Mouse (Mus musculus): ENCODE measurements around the gene Prcd. TPM values are rescaled to one million over a fixed set of nuclear protein-coding genes. Genes with fewer than 3 reads are reported as not detected.

Prcd gene
- polyA plus RNA-seq, 1 experiment from 2014 or later = 0.32 TPM

- H3K4me3 ChIP-seq (ENCODE audit: low read depth, low read length) = peak overlapping the region; percentile 19; the same call in 1 of the 2 replicates
- H3K9ac ChIP-seq (replicated peaks) = 0 out of 2 replicates have a peak overlapping the region, but pooled peaks have one; percentile 9
- H3K36me3 ChIP-seq (replicated peaks; ENCODE audit: insufficient read depth, low read length) = no peaks in the 10 kb centered on the region
- H3K4me1 ChIP-seq (ENCODE audit: insufficient read depth) = peaks cover 15% of the 10 kb centered on the region
- ATAC-seq = peak; percentile 92
- peak; percentile 40 for TF ChIP-seq CTCF (IDR thresholded peaks at IDR 0.05; ENCODE audit: low read depth)
- TF ChIP-seq EP300 (IDR thresholded peaks at IDR 0.05; ENCODE audit: low read depth) = no peak
- H3K27me3 ChIP-seq (ENCODE audit: insufficient read depth, low read length) = peaks cover 29% of the 10 kb centered on the region
- peak overlapping the region; percentile 16; the same call in 1 of the 2 replicates for H3K27ac ChIP-seq (ENCODE audit: low read depth)
- DNase-seq = peak; percentile 79
- peak overlapping the region; percentile 68 for H3K4me2 ChIP-seq (ENCODE audit: low read depth, low read length)
- H3K9me3 ChIP-seq (ENCODE audit: low read length) = no peaks in the 10 kb centered on the region
- WGBS (ENCODE audit: insufficient replicate concordance) = 15% methylated on average over 22 of the region's 22 CpGs
These were observed 4.2 kb downstream of the Prcd start for GRCm38 (mm10) chr11:116657311-116658223.

GRCm38 (mm10) chr11:116658238-116658637, 4.9 kb downstream of the Prcd start:
- no peak overlapping the region for H3K9ac ChIP-seq (replicated peaks)
- H3K4me3 ChIP-seq (ENCODE audit: low read depth, low read length) = no peak overlapping the region
- peaks cover 15% of the 10 kb centered on the region for H3K4me1 ChIP-seq (ENCODE audit: insufficient read depth)
- TF ChIP-seq EP300 (IDR thresholded peaks at IDR 0.05; ENCODE audit: low read depth) (no peak), CTCF (IDR thresholded peaks at IDR 0.05; ENCODE audit: low read depth) (no peak)
- ATAC-seq (no peak), DNase-seq (no peak)
- 63% methylated on average over 10 of the region's 10 CpGs for WGBS (ENCODE audit: insufficient replicate concordance)
- no peak overlapping the region for H3K27ac ChIP-seq (ENCODE audit: low read depth)
- H3K27me3 ChIP-seq (ENCODE audit: insufficient read depth, low read length) = peaks cover 25% of the 10 kb centered on the region
- H3K9me3 ChIP-seq (ENCODE audit: low read length) = no peaks in the 10 kb centered on the region
- peak overlapping the region; percentile 68; the same call in 1 of the 2 replicates for H3K4me2 ChIP-seq (ENCODE audit: low read depth, low read length)
- no peaks in the 10 kb centered on the region for H3K36me3 ChIP-seq (replicated peaks; ENCODE audit: insufficient read depth, low read length)

- H3K4me1 ChIP-seq (ENCODE audit: insufficient read depth) = peaks cover 12% of the 10 kb centered on the region
- H3K27ac ChIP-seq (ENCODE audit: low read depth) = no peak overlapping the region
- no peak overlapping the region for H3K4me2 ChIP-seq (ENCODE audit: low read depth, low read length)
- no peak overlapping the region for H3K9ac ChIP-seq (replicated peaks)
- H3K36me3 ChIP-seq (replicated peaks; ENCODE audit: insufficient read depth, low read length) = no peaks in the 10 kb centered on the region
- DNase-seq (no peak), ATAC-seq (no peak)
- H3K9me3 ChIP-seq (ENCODE audit: low read length) = no peaks in the 10 kb centered on the region
- H3K4me3 ChIP-seq (ENCODE audit: low read depth, low read length) = no peak overlapping the region
- no peak for TF ChIP-seq CTCF (IDR thresholded peaks at IDR 0.05; ENCODE audit: low read depth)
- 79% methylated on average over 15 of the region's 15 CpGs for WGBS (ENCODE audit: insufficient replicate concordance)
- peaks cover 17% of the 10 kb centered on the region for H3K27me3 ChIP-seq (ENCODE audit: insufficient read depth, low read length)
These were observed 5.8 kb downstream of the Prcd start for GRCm38 (mm10) chr11:116659027-116659621.

- Histone ChIP-seq H3K9ac (replicated peaks) (no peak overlapping the region), H3K27me3 (ENCODE audit: insufficient read depth, low read length) (0 out of 2 replicates have a peak, but pooled peaks cover 7% of the 10 kb centered on the region), H3K9me3 (ENCODE audit: low read length) (no peaks in the 10 kb centered on the region), H3K36me3 (replicated peaks; ENCODE audit: insufficient read depth, low read length) (no peaks in the 10 kb centered on the region), H3K4me1 (ENCODE audit: insufficient read depth) (peaks cover 12% of the 10 kb centered on the region), H3K27ac (ENCODE audit: low read depth) (no peak overlapping the region), H3K4me3 (ENCODE audit: low read depth, low read length) (no peak overlapping the region), H3K4me2 (ENCODE audit: low read depth, low read length) (no peak overlapping the region)
- DNase-seq (no peak), ATAC-seq (no peak)
- no peak for TF ChIP-seq EP300 (IDR thresholded peaks at IDR 0.05; ENCODE audit: low read depth)
- TF ChIP-seq CTCF (IDR thresholded peaks at IDR 0.05; ENCODE audit: low read depth) = no peak
- 81% methylated on average over 9 of the region's 9 CpGs for WGBS (ENCODE audit: insufficient replicate concordance)
These were observed 6.8 kb downstream of the Prcd start for GRCm38 (mm10) chr11:116660181-116660580.

GRCm38 (mm10) chr11:116661291-116661947, 8.1 kb downstream of the Prcd start:
- Histone ChIP-seq H3K9me3 (ENCODE audit: low read length) (no peaks in the 10 kb centered on the region), H3K27me3 (ENCODE audit: insufficient read depth, low read length) (0 out of 2 replicates have a peak, but pooled peaks cover 7% of the 10 kb centered on the region), H3K4me3 (ENCODE audit: low read depth, low read length) (no peak overlapping the region), H3K36me3 (replicated peaks; ENCODE audit: insufficient read depth, low read length) (no peaks in the 10 kb centered on the region), H3K9ac (replicated peaks) (no peak overlapping the region), H3K4me1 (ENCODE audit: insufficient read depth) (peaks cover 12% of the 10 kb centered on the region), H3K4me2 (ENCODE audit: low read depth, low read length) (no peak overlapping the region), H3K27ac (ENCODE audit: low read depth) (no peak overlapping the region)
- DNase-seq (no peak), ATAC-seq (no peak)
- 35% methylated on average over 13 of the region's 13 CpGs for whole genome bisulfite sequencing (ENCODE audit: insufficient replicate concordance)
- TF ChIP-seq EP300 (IDR thresholded peaks at IDR 0.05; ENCODE audit: low read depth) (no peak), CTCF (IDR thresholded peaks at IDR 0.05; ENCODE audit: low read depth) (no peak)

GRCm38 (mm10) chr11:116661948-116662377, 8.6 kb downstream of the Prcd start:
- WGBS (ENCODE audit: insufficient replicate concordance) = 74% methylated on average over 8 of the region's 8 CpGs
- Histone ChIP-seq H3K9me3 (ENCODE audit: low read length) (no peaks in the 10 kb centered on the region), H3K4me2 (ENCODE audit: low read depth, low read length) (no peak overlapping the region), H3K36me3 (replicated peaks; ENCODE audit: insufficient read depth, low read length) (no peaks in the 10 kb centered on the region), H3K9ac (replicated peaks) (no peak overlapping the region), H3K27ac (ENCODE audit: low read depth) (no peak overlapping the region), H3K4me3 (ENCODE audit: low read depth, low read length) (no peak overlapping the region), H3K4me1 (ENCODE audit: insufficient read depth) (peaks cover 12% of the 10 kb centered on the region), H3K27me3 (ENCODE audit: insufficient read depth, low read length) (0 out of 2 replicates have a peak, but pooled peaks cover 7% of the 10 kb centered on the region)
- DNase-seq = no peak
- no peak for ATAC-seq
- no peak for TF ChIP-seq EP300 (IDR thresholded peaks at IDR 0.05; ENCODE audit: low read depth)
